Mouse (Mus musculus) c-Kit-positive CD71-negative TER-119-negative erythroid progenitor cells, embryonic 14.5 days (primary cell): ENCODE data around the gene Gm266.
A peak's percentile ranks its signal among the peaks of the same experiment; 100 is the strongest.

ENCODE experiments used
- DNase-seq: peaks from one replicate; pipeline ENCODE4 v3.0.0-alpha.2; 2013; ENCODE audit warnings: low read depth

The Gm266 gene

GRCm38 (mm10) chr12:111503063-111503567 is 17.5 kb upstream of the Gm266 start:
- DNase-seq = no peak

GRCm38 (mm10) chr12:111500725-111501124 is 15.1 kb upstream of the Gm266 start:
- no peak for DNase-seq

- no peak for DNase-seq
Observed at GRCm38 (mm10) chr12:111499617-111500016, 14.0 kb upstream of the Gm266 start.

- no peak for DNase-seq
Observed at GRCm38 (mm10) chr12:111497076-111497475, 11.5 kb upstream of the Gm266 start.

- no peak for DNase-seq
Observed at GRCm38 (mm10) chr12:111494931-111495330, 9.3 kb upstream of the Gm266 start.

- DNase-seq = no peak
Observed at GRCm38 (mm10) chr12:111489261-111489865, 3.7 kb upstream of the Gm266 start.

- DNase-seq = no peak
Observed at GRCm38 (mm10) chr12:111486455-111486854, 832 bp upstream of the Gm266 start.

- no peak for DNase-seq
Observed at GRCm38 (mm10) chr12:111485046-111485651, 474 bp downstream of the Gm266 start.

GRCm38 (mm10) chr12:111479917-111480316 is 5.7 kb downstream of the Gm266 start:
- DNase-seq = peak; percentile 45

- no peak for DNase-seq
Observed at GRCm38 (mm10) chr12:111478924-111479323, 6.7 kb downstream of the Gm266 start.

GRCm38 (mm10) chr12:111474893-111475643 is 10.6 kb downstream of the Gm266 start:
- no peak for DNase-seq

- DNase-seq = no peak
Observed at GRCm38 (mm10) chr12:111474384-111474783, 11.2 kb downstream of the Gm266 start.

- no peak for DNase-seq
Observed at GRCm38 (mm10) chr12:111472886-111473285, 12.7 kb downstream of the Gm266 start.

- DNase-seq = no peak
Observed at GRCm38 (mm10) chr12:111471721-111472120, 13.9 kb downstream of the Gm266 start.

GRCm38 (mm10) chr12:111471119-111471518 is 14.5 kb downstream of the Gm266 start:
- no peak for DNase-seq

GRCm38 (mm10) chr12:111469507-111469906 is 16.1 kb downstream of the Gm266 start:
- peak; percentile 65 for DNase-seq

- DNase-seq = no peak
Observed at GRCm38 (mm10) chr12:111468206-111468605, 17.4 kb downstream of the Gm266 start.

- no peak for DNase-seq
Observed at GRCm38 (mm10) chr12:111466369-111466768, 19.3 kb downstream of the Gm266 start.

- DNase-seq = no peak
Observed at GRCm38 (mm10) chr12:111463570-111463969, 22.1 kb downstream of the Gm266 start.

GRCm38 (mm10) chr12:111457742-111458141 is 27.9 kb downstream of the Gm266 start:
- no peak for DNase-seq

GRCm38 (mm10) chr12:111455860-111456259 is 29.8 kb downstream of the Gm266 start:
- no peak for DNase-seq

GRCm38 (mm10) chr12:111455311-111455846 is 30.2 kb downstream of the Gm266 start:
- no peak for DNase-seq
